Mouse (Mus musculus): Measurements from ENCODE around the gene Fam107a.
A peak's percentile ranks its signal among the peaks of the same experiment; 100 is the strongest.

The Fam107a gene

DNA sequence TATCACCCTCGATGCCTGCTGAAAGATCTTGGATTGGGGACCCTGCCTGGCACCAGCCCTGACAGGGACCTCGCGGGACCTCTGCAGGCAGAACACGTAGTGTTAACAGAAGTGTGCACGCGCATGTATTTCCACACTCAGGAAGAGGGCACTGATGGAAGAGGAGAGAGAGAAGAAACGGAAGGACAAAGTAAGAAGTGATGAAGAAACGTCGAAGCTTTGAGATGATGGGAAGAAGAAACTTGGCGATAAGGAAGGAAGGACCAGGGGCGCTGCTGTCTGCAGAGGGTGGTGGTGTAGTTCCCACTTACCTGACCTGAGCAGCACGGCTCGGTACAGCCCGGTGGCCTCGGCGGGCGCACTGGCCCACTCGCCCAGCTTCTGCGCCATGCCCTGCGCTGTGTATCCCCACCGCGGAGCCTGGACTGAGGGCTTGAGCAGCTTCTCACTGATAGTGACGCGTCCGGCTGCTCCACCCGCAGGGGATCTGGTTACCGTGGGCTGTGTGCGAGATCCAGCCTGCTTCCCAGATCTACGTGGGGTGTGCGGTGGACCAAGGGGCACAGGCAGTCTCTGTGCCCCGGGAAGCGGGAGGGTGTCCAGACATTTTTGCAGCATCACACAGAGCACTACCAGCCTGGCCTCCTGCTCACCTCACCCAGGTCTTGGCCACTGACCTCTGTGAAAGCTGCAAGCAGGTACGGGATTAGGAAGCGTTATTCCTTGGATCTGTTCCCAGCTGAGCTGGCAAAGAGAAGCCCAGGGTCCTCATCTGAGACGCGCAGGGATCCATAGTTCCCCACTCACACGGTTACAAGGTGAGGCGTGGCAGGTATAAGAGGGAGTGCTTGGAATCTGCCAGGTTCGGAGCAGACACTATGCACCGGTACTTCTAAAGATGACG lies at the start of gene Fam107a:
Gene Fam107a (minus strand): TSS at position 830 of the 904 bp plus-strand sequence.
- ATAC-seq (ENCODE audit: insufficient number of reproducible peaks, low FRiP score, low TSS enrichment) = peak; percentile 42; the same call in 1 of the 2 replicates

DNA sequence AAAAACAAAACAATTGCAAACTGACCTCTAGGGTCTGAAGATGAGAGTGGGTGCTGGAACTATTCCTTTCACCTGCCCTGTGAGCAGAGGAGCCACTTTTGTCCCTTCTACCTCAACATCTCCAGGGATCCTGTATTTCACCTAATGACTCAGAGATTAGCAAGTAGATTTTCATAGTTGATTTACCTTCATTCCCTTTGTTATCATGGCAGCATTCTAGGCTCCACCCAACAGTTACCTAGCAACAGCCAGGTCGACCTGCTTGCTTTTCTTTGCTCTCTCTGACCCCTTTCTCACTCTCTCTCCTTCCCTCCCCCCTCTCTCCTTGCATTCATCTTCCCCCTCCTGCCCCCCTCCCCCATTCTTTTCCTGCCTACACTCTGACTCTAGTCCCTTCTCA lies 49.3 kb upstream of the Fam107a start:
- no peak for ATAC-seq (ENCODE audit: insufficient number of reproducible peaks, low FRiP score, low TSS enrichment)

DNA sequence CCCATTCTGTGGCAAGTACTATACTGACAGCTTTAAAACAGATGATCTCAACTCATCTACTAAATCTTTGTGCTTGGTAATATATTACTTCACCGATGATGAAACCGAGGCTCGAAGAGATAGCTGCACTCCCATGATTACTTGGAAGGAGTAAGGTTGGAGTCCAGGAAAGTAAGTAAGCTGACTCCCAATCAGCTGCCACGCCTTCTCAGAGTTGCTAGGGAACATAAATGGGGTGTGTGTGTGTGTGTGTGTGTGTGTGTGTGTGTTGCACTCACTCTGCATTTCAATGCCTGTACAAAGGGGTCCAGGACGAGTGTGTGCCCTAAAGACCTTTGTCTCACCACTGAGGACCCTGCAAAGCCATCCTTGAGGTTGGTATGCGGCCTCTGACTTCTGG lies 48.0 kb upstream of the Fam107a start:
- no peak for ATAC-seq (ENCODE audit: insufficient number of reproducible peaks, low FRiP score, low TSS enrichment)

- ATAC-seq (ENCODE audit: insufficient number of reproducible peaks, low FRiP score, low TSS enrichment) = no peak
Measured at GRCm38 (mm10) chr14:8356836-8357235, 39.0 kb upstream of the Fam107a start.

DNA sequence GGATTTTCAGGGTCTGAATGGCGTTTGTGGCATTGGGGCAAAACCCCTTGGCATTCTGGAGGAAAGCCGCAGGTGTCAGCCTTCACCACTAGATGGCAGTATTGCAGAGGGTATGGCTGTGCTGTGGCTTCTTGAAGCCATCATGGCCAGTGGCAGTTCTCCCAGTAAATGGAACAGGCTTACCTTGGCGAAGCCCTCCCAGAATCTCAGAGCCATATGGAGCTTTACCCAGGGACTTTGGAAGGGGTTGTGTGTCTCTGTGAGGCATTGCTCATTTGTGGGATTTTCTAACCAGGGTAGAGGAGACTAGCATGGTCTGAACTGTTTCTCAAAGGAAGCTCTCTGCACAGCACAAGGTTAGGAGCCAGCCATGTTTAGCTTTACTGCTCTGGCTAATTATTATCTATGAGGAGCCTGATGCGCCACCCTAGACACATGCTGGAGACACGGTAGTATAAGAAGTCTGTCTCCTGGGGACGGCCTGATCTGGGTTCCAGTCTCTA lies 38.2 kb upstream of the Fam107a start:
- peak; percentile 88 for ATAC-seq (ENCODE audit: insufficient number of reproducible peaks, low FRiP score, low TSS enrichment)

GRCm38 (mm10) chr14:8348927-8349326 lies 31.1 kb upstream of the Fam107a start:
- ATAC-seq (ENCODE audit: insufficient number of reproducible peaks, low FRiP score, low TSS enrichment) = no peak

GRCm38 (mm10) chr14:8346255-8346997 lies 28.6 kb upstream of the Fam107a start:
- 0 out of 2 replicates have a peak, but pooled peaks have one; percentile 46 for ATAC-seq (ENCODE audit: insufficient number of reproducible peaks, low FRiP score, low TSS enrichment)

- peak; percentile 67 for ATAC-seq (ENCODE audit: insufficient number of reproducible peaks, low FRiP score, low TSS enrichment)
Measured at GRCm38 (mm10) chr14:8345566-8345965, 27.7 kb upstream of the Fam107a start.

- ATAC-seq (ENCODE audit: insufficient number of reproducible peaks, low FRiP score, low TSS enrichment) = no peak
Measured at GRCm38 (mm10) chr14:8342509-8343106, 24.8 kb upstream of the Fam107a start.

- no peak for ATAC-seq (ENCODE audit: insufficient number of reproducible peaks, low FRiP score, low TSS enrichment)
Measured at GRCm38 (mm10) chr14:8340226-8340625, 22.4 kb upstream of the Fam107a start.

DNA sequence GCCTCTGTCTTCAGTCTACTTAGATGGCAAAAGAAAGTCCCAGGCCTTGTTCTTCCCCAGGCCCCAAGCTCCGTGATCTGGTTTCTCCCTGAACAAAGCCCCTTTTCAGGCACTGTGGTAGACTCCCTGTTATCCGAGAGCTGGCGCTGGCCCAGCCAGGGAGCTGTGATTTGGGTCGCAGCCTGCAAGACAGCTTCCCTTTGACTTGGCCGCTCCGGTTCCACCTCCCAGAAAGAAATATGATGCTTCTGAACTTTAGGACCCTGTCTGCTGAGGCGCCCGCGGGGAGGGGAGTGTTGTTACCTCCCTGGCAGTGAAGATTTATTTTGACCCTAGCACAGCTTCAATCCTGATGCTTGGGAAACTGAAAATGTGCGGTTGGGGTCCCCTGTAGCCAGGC lies 18.1 kb upstream of the Fam107a start:
- no peak for ATAC-seq (ENCODE audit: insufficient number of reproducible peaks, low FRiP score, low TSS enrichment)

DNA sequence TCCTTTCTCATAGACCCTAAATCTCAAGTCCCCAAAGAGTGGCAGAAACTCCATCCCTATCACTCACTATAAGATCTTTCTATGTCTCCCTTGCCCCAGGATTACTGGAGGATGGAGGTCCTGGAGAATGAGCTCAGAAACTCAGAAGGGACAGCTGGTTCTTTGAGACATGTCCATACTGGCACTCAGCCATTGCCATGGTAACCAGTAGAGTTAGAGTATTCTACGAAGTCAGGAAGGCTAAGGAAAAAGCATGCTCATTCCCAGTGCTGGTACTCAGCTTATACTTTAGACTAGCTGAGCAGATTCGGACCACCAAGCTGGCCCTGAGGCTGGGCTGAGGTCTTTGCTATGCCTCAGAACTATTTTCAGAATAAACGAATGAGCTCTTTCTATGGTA lies 16.7 kb upstream of the Fam107a start:
- ATAC-seq (ENCODE audit: insufficient number of reproducible peaks, low FRiP score, low TSS enrichment) = no peak

DNA sequence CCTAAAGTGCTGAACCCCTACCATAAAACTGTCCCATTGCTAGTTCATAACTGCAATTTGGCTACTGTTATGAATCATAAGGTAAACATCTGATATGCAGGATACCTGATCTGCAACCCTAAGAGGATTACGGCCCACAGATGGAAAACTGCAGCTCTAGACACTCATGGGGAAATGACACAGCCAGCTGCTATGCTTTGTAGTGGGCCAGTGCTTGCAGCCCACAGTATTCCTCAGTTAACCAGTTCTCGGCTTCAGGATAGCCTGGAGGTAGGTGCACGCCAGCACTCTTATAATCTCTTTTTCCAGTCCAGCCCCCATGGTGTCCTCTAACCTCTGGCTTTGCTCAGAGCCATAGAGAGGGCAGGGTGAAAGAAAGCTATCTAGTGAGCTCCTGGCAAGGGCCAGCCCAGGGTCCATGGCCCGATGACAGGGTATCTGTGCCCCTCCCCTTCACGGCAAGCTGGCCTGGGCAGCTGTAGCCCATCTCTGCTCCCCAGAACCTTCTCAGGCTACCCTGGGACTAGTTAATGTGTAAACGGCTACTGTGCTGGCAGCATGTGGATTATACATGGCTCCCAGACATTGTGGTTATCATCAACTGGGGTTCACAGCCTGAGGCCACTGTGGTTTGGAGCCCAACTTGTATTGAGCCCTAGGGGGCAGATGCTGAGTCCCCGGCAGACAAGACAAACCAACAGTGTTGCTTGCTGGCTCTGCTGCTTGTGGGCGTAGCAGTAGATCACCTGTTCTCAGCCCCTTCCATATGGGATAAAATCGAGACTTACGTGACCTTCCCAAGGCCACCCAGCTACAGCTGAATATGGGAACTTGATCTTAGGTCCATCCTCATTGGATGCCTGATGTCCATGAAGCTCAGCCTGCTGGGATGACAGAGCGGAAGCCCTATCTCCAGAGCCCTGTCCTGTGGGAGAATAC lies 14.8 kb upstream of the Fam107a start:
- ATAC-seq (ENCODE audit: insufficient number of reproducible peaks, low FRiP score, low TSS enrichment) = no peak

- peak; percentile 79 for ATAC-seq (ENCODE audit: insufficient number of reproducible peaks, low FRiP score, low TSS enrichment)
Measured at GRCm38 (mm10) chr14:8331307-8331905, 13.6 kb upstream of the Fam107a start.

DNA sequence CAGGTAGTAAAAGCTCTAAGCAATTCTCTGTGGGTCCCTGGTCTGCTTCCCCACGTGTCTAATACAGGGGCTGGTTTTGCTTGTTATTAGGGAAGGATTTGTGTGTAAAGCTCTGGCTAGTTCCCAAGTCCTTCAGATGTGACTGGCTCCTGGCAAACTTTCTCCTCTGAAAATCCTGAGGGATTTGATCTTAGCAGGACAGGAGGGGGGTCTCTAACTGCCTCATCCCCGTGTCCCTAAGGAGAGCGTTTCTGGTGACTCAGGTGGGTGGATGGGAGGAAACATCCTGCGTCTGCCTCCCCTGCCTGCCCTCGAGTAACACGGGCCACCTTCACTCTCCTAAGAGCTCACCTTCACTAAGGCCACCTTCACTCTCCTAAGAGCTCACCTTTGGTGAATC lies 12.6 kb upstream of the Fam107a start:
- no peak for ATAC-seq (ENCODE audit: insufficient number of reproducible peaks, low FRiP score, low TSS enrichment)

DNA sequence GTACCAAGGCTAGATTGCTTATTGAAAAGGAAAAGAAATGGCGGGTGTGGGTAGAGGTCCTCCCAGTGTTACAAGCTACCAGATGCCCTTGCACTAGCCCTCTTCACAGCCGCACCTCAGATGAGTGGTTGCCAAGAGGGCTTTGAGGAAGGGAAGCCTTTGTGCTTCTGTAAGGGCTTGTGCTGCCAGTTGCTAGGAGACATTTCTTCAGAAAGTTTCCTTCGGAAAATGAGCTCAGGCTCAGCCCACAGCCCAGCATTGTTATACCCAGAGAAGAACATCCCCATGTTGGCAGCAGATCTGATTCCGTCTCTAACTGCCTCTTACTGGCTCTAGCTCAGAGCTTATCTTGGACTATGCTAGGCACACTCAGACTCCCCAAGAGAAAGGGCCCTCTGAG lies 11.7 kb upstream of the Fam107a start:
- ATAC-seq (ENCODE audit: insufficient number of reproducible peaks, low FRiP score, low TSS enrichment) = no peak

DNA sequence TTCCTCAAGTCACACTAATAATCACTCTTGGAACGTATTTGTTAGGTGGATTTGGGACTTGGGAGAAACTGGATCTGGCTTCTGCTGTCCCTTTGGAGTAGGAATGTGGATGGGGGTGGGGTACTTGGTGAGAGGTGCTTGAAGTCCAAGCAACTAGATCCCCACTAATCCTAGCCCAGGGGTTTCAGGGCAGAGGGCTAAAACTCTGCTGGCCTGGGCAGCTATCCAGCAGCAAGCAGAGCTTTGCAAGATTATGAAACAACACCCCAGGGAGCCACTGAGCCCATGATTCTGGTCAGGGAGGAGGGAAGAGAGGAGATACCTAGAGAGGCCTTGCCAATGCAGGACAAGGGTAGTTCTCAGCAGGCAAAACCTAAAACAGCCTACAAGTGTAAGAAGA lies 9.5 kb upstream of the Fam107a start:
- no peak for ATAC-seq (ENCODE audit: insufficient number of reproducible peaks, low FRiP score, low TSS enrichment)

DNA sequence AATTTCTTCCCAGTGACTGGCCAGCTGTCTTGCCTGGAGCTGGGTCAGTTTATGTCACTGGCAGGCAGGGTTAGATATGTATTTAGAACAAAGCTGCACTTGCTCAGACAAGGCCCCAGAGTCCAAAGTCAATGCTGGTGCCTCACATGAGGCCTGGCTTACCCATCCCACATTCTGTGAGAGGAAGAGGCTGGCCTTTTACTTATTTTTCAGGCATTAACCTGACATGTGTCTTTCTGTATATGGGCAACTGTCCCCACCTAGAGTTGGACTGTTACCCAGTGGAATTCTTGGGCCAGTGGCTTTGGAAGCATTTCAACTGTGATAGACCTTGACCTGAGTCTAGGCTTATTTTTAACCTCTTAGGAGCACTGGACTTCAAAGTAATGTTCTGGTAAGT lies 9.1 kb upstream of the Fam107a start:
- no peak for ATAC-seq (ENCODE audit: insufficient number of reproducible peaks, low FRiP score, low TSS enrichment)

DNA sequence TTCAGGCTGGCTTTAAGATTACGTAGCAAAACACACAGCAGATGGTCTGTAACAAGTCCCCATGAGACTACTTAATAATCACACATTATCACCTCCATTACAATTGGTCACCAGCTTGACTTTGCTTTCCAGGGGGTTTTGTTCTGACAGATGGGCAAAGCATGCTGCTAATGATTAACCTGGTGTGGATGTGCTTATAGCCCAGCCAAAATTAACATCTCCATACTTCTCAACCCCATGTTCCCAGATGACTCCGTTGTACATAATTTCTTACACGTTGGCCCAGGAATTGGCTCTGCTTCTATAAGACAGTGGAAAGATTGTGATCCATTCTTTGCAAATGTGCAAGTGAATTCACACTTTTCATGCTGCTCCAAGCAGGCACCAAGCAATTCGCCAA lies 7.9 kb upstream of the Fam107a start:
- no peak for ATAC-seq (ENCODE audit: insufficient number of reproducible peaks, low FRiP score, low TSS enrichment)

All from cerebellum, adult (tissue).